Mouse (Mus musculus) heart, postnatal 14 days (tissue): ENCODE measurements around the gene Gm20388. TPM values are rescaled to one million over a fixed set of nuclear protein-coding genes. Genes with fewer than 3 reads are reported as not detected.

Experiments
- DNase-seq, 2 experiments: peaks; one replicate each; pipeline ENCODE4 v3.0.0; 2021 to 2022
- intact Hi-C: fragments of 180-260 bp; cut with DNase I; formaldehyde crosslinking; loops from one replicate; pipeline ENCODE4 v1.15.1; 2025
- total RNA-seq, 2 experiments: library from RNA; stranded (reverse); gene quantifications; 2 replicates each; pipeline ENCODE4 v1.2.3; 2021

Gene Gm20388
- total RNA-seq, 2 experiments from 2014 or later = 0.24 TPM; not detected in 1

- intact Hi-C loops = no loop called here
- DNase-seq = no peak
These were observed 353.8 kb downstream of the Gm20388 start for GRCm38 (mm10) chr8:120264388-120264943.

GRCm38 (mm10) chr8:120264944-120265453 is 354.4 kb downstream of the Gm20388 start:
- DNase-seq = peak; percentile 72 to 74
- intact Hi-C loops = no loop called here

- peak; percentile 79 to 82 for DNase-seq
- intact Hi-C loops = no loop called here
These were observed 354.8 kb downstream of the Gm20388 start for GRCm38 (mm10) chr8:120265471-120265870.

GRCm38 (mm10) chr8:120268541-120268980 is 357.9 kb downstream of the Gm20388 start:
- DNase-seq = no peak
- intact Hi-C loops = no loop called here

GRCm38 (mm10) chr8:120270449-120270848 is 359.8 kb downstream of the Gm20388 start:
- DNase-seq = peak; percentile 55 to 67
- intact Hi-C loops = no loop called here

GRCm38 (mm10) chr8:120273430-120273829 is 362.8 kb downstream of the Gm20388 start:
- no peak for DNase-seq
- intact Hi-C loops = no loop called here

- intact Hi-C loops = loop anchor here (2.0 kb wide), 1 partner anchor 97 kb away; no protein-coding TSS in a partner anchor
- DNase-seq = peak; percentile 92 to 94
These were observed 365.6 kb downstream of the Gm20388 start for GRCm38 (mm10) chr8:120276051-120276890.

GRCm38 (mm10) chr8:120276891-120277426 is 366.3 kb downstream of the Gm20388 start:
- peak; percentile 62 to 63 for DNase-seq
- intact Hi-C loops = loop anchor here (2.0 kb wide), 1 partner anchor 98 kb away; no protein-coding TSS in a partner anchor

GRCm38 (mm10) chr8:120278009-120278408 is 367.4 kb downstream of the Gm20388 start:
- intact Hi-C loops = no loop called here
- no peak for DNase-seq

- intact Hi-C loops = no loop called here
- DNase-seq = no peak
These were observed 368.8 kb downstream of the Gm20388 start for GRCm38 (mm10) chr8:120279418-120279817.

GRCm38 (mm10) chr8:120281487-120281886 is 370.8 kb downstream of the Gm20388 start:
- DNase-seq = peak; percentile 82 to 89
- intact Hi-C loops = no loop called here

- intact Hi-C loops = no loop called here
- peak in 1 of 2 experiments; percentile 33 for DNase-seq
These were observed 371.8 kb downstream of the Gm20388 start for GRCm38 (mm10) chr8:120282465-120282864.

GRCm38 (mm10) chr8:120284265-120284664 is 373.6 kb downstream of the Gm20388 start:
- DNase-seq = no peak
- intact Hi-C loops = no loop called here

GRCm38 (mm10) chr8:120285033-120285432 is 374.4 kb downstream of the Gm20388 start:
- intact Hi-C loops = no loop called here
- peak in 1 of 2 experiments; percentile 37 for DNase-seq

GRCm38 (mm10) chr8:120285878-120286277 is 375.2 kb downstream of the Gm20388 start:
- intact Hi-C loops = no loop called here
- no peak for DNase-seq

GRCm38 (mm10) chr8:120288122-120288908 is 377.7 kb downstream of the Gm20388 start:
- intact Hi-C loops = loop anchor here (2.0 kb wide), 1 partner anchor 30 kb away; no protein-coding TSS in a partner anchor
- peak; percentile 71 to 81 for DNase-seq

- no peak for DNase-seq
- intact Hi-C loops = loop anchor here (2.0 kb wide), 1 partner anchor 30 kb away; no protein-coding TSS in a partner anchor
These were observed 378.6 kb downstream of the Gm20388 start for GRCm38 (mm10) chr8:120289191-120289590.

GRCm38 (mm10) chr8:120289698-120290181 is 379.1 kb downstream of the Gm20388 start:
- intact Hi-C loops = loop anchor here (2.0 kb wide), 1 partner anchor 29 kb away; no protein-coding TSS in a partner anchor
- peak; percentile 89 to 92 for DNase-seq

- intact Hi-C loops = no loop called here
- DNase-seq = no peak
These were observed 380.0 kb downstream of the Gm20388 start for GRCm38 (mm10) chr8:120290614-120291013.

- DNase-seq = no peak
- intact Hi-C loops = no loop called here
These were observed 381.0 kb downstream of the Gm20388 start for GRCm38 (mm10) chr8:120291650-120292049.
